Comparison of ENCODE assay signal across 14 mouse cellular contexts in genomic region chr3:15040866-15041528, GRCm38 (mm10).
DNase-seq lines count a peak whose midpoint lies in the region; ATAC-seq and TF ChIP-seq lines count a peak whose summit lies in the region.
"Had no signal": no experiment of that assay in that cellular context is flagged by ENCODE, and none has a peak within 500 bp of the region (broad histone marks: within the 10 kb centered on the region; RNA-seq: fewer than 3 reads in every experiment).

No protein-coding gene starts in this region.

- 78% methylated on average over 7 of the region's 7 CpGs for WGBS in midbrain, postnatal 0 days
- WGBS in midbrain, embryonic 16.5 days, result 86% methylated on average over 7 of the region's 7 CpGs
- 69% methylated on average over 7 of the region's 7 CpGs for WGBS in intestine, postnatal 0 days
- WGBS in liver, postnatal 0 days (ENCODE audit: insufficient replicate concordance), result 70% methylated on average over 7 of the region's 7 CpGs

- no peak overlapping the region for H3K4me3 ChIP-seq in midbrain, postnatal 0 days (ENCODE audit: low read depth, low read length)
- H3K4me3 ChIP-seq in midbrain, embryonic 16.5 days (ENCODE audit: low read depth, low read length), result no peak overlapping the region
- no peak overlapping the region for H3K4me3 ChIP-seq in intestine, postnatal 0 days (ENCODE audit: low read depth, low read length)
- no peak overlapping the region for H3K4me3 ChIP-seq in liver, postnatal 0 days (ENCODE audit: low read depth, low read length)
- H3K4me3 ChIP-seq: hindbrain, embryonic 12.5 days; limb, embryonic 15.5 days; lung, embryonic 15.5 days; myocyte had no signal

- TF ChIP-seq EP300 in liver, postnatal 0 days (IDR thresholded peaks at IDR 0.05; ENCODE audit: low read depth), result no peak

- no peak for ATAC-seq in midbrain, postnatal 0 days (ENCODE audit: low FRiP score)
- no peak; the same call in 1 of the 2 replicates for ATAC-seq in midbrain, embryonic 16.5 days
- ATAC-seq in intestine, postnatal 0 days, result no peak
- no peak for ATAC-seq in liver, postnatal 0 days

- H3K4me2 ChIP-seq in midbrain, postnatal 0 days (ENCODE audit: low read depth, low read length, poor library complexity, severe bottlenecking), result no peak overlapping the region
- H3K4me2 ChIP-seq in midbrain, embryonic 16.5 days (ENCODE audit: low read length), result no peak overlapping the region
- H3K4me2 ChIP-seq in intestine, postnatal 0 days (replicated peaks; ENCODE audit: low read depth), result no peak overlapping the region
- no peak overlapping the region for H3K4me2 ChIP-seq in liver, postnatal 0 days (ENCODE audit: low read depth, low read length)
- H3K4me2 ChIP-seq: hindbrain, embryonic 12.5 days; limb, embryonic 15.5 days; lung, embryonic 15.5 days had no signal

- H3K9me3 ChIP-seq in midbrain, postnatal 0 days (ENCODE audit: low read length), result no peaks in the 10 kb centered on the region
- no peaks in the 10 kb centered on the region for H3K9me3 ChIP-seq in midbrain, embryonic 16.5 days (replicated peaks; ENCODE audit: control insufficient read depth, low read length, poor library complexity, severe bottlenecking)
- no peaks in the 10 kb centered on the region for H3K9me3 ChIP-seq in intestine, postnatal 0 days (ENCODE audit: control insufficient read depth)
- H3K9me3 ChIP-seq in liver, postnatal 0 days (ENCODE audit: low read length), result no peaks in the 10 kb centered on the region
- H3K9me3 ChIP-seq: hindbrain, embryonic 12.5 days; limb, embryonic 15.5 days; lung, embryonic 15.5 days had no signal

- no peaks in the 10 kb centered on the region for H3K4me1 ChIP-seq in midbrain, postnatal 0 days (ENCODE audit: insufficient read depth, low read length)
- H3K4me1 ChIP-seq in midbrain, embryonic 16.5 days (ENCODE audit: control insufficient read depth, insufficient read depth, low read length), result no peaks in the 10 kb centered on the region
- H3K4me1 ChIP-seq in intestine, postnatal 0 days (replicated peaks; ENCODE audit: control insufficient read depth, insufficient read depth, low read length), result no peaks in the 10 kb centered on the region
- H3K4me1 ChIP-seq in liver, postnatal 0 days (ENCODE audit: insufficient read depth), result no peaks in the 10 kb centered on the region
- H3K4me1 ChIP-seq: hindbrain, embryonic 12.5 days; limb, embryonic 15.5 days; lung, embryonic 15.5 days had no signal

- intact Hi-C loops in heart, postnatal 25 days (cut with DNase I), result no loop called here

- no peak overlapping the region for H3K27ac ChIP-seq in midbrain, postnatal 0 days (ENCODE audit: low read depth, low read length)
- no peak overlapping the region for H3K27ac ChIP-seq in midbrain, embryonic 16.5 days (ENCODE audit: low read length)
- H3K27ac ChIP-seq in intestine, postnatal 0 days (ENCODE audit: low read depth, low read length), result no peak overlapping the region
- no peak overlapping the region for H3K27ac ChIP-seq in liver, postnatal 0 days (ENCODE audit: low read depth)
- H3K27ac ChIP-seq: hindbrain, embryonic 12.5 days; limb, embryonic 15.5 days; lung, embryonic 15.5 days had no signal

- H3K36me3 ChIP-seq in midbrain, postnatal 0 days (ENCODE audit: insufficient read depth, low read length), result no peaks in the 10 kb centered on the region
- no peaks in the 10 kb centered on the region for H3K36me3 ChIP-seq in midbrain, embryonic 16.5 days (ENCODE audit: control insufficient read depth, insufficient read depth, low read length)
- no peaks in the 10 kb centered on the region for H3K36me3 ChIP-seq in intestine, postnatal 0 days (ENCODE audit: control insufficient read depth, insufficient read depth)
- no peaks in the 10 kb centered on the region for H3K36me3 ChIP-seq in liver, postnatal 0 days (replicated peaks; ENCODE audit: insufficient read depth, low read length)
- H3K36me3 ChIP-seq: hindbrain, embryonic 12.5 days; limb, embryonic 15.5 days; lung, embryonic 15.5 days had no signal

- TF ChIP-seq CTCF in midbrain, postnatal 0 days (IDR thresholded peaks at IDR 0.05), result no peak
- no peak for TF ChIP-seq CTCF in intestine, postnatal 0 days (IDR thresholded peaks at IDR 0.05; ENCODE audit: low read depth)
- no peak for TF ChIP-seq CTCF in liver, postnatal 0 days (IDR thresholded peaks at IDR 0.05; ENCODE audit: low read depth)

- peak; percentile 1 to 9 for DNase-seq in heart, adult 18-20 months
- no peak for DNase-seq in heart, postnatal 25 days (ENCODE audit: low spot score)
- DNase-seq in midbrain, postnatal 0 days (ENCODE audit: low spot score), result peak; percentile 3
- DNase-seq in cerebellum, postnatal 10 days, result peak; percentile 38 to 46
- DNase-seq in neural tube, embryonic 10.5 days (ENCODE audit: extremely low spot score, low spot score), result no peak
- no peak for DNase-seq in liver, postnatal 0 days
- DNase-seq: embryo, embryonic 11 days; kidney, adult 18-20 months had no signal

- H3K9ac ChIP-seq in midbrain, postnatal 0 days (replicated peaks; ENCODE audit: low read length, poor library complexity, severe bottlenecking), result no peak overlapping the region
- no peak overlapping the region for H3K9ac ChIP-seq in midbrain, embryonic 16.5 days (ENCODE audit: low read depth, low read length)
- H3K9ac ChIP-seq in intestine, postnatal 0 days (ENCODE audit: low read depth, low read length), result no peak overlapping the region
- H3K9ac ChIP-seq in liver, postnatal 0 days (replicated peaks), result no peak overlapping the region
- H3K9ac ChIP-seq: hindbrain, embryonic 12.5 days; limb, embryonic 15.5 days; lung, embryonic 15.5 days had no signal

- no peaks in the 10 kb centered on the region for H3K27me3 ChIP-seq in midbrain, postnatal 0 days (ENCODE audit: insufficient read depth, low read length)
- no peaks in the 10 kb centered on the region for H3K27me3 ChIP-seq in midbrain, embryonic 16.5 days (ENCODE audit: control insufficient read depth, insufficient read depth, low read depth, low read length)
- no peaks in the 10 kb centered on the region for H3K27me3 ChIP-seq in intestine, postnatal 0 days (replicated peaks; ENCODE audit: control insufficient read depth, insufficient read depth, low read length)
- no peaks in the 10 kb centered on the region for H3K27me3 ChIP-seq in liver, postnatal 0 days (ENCODE audit: insufficient read depth, low read length)
- H3K27me3 ChIP-seq: hindbrain, embryonic 12.5 days; limb, embryonic 15.5 days; lung, embryonic 15.5 days had no signal

Comparison
In these comparisons a context has a peak if more than half of its experiments do, and no peak if none do; other contexts are left out.
1. DNase-seq: peak in heart, adult 18-20 months (2 of 2), midbrain, postnatal 0 days (single experiment) and cerebellum, postnatal 10 days (2 of 2); none in heart, postnatal 25 days (single experiment), neural tube, embryonic 10.5 days (single experiment) and liver, postnatal 0 days (single experiment).